Mouse (Mus musculus) stomach, postnatal 0 days (tissue): Measurements from ENCODE around the gene Clcn1. TPM values are rescaled to one million over a fixed set of nuclear protein-coding genes. Genes with fewer than 3 reads are reported as not detected.

Source experiments
- ATAC-seq: fragments of 200-750 bp; cut with Nextera tagmentation; 2 replicates; pipeline ENCODE4 v1.8.0; 2017; ENCODE audit not compliant: low FRiP score, low TSS enrichment
- DNase-seq: peaks from one replicate; pipeline ENCODE4 v3.0.0-alpha.2; 2016; ENCODE audit warnings: low spot score
- H3K27ac ChIP-seq: fragments of 300-500 bp; sonication (generic); replicated peaks from 2 replicates; pipeline ENCODE4 v1.5.1; 2014; ENCODE audit warnings: mild to moderate bottlenecking, control low read depth
- H3K27me3 ChIP-seq: fragments of 300-500 bp; sonication (generic); 2 replicates; pipeline ENCODE4 v1.6.1; 2014; ENCODE audit warnings: low read length; ENCODE audit not compliant: control insufficient read depth, insufficient read depth
- H3K36me3 ChIP-seq: fragments of 300-500 bp; sonication (generic); 2 replicates; pipeline ENCODE4 v1.6.1; 2014; ENCODE audit warnings: low read length, mixed read lengths; ENCODE audit not compliant: control insufficient read depth, insufficient read depth
- H3K4me1 ChIP-seq: fragments of 300-500 bp; sonication (generic); replicated peaks from 2 replicates; pipeline ENCODE4 v1.6.1; 2014; ENCODE audit warnings: antibody characterized with exemption; ENCODE audit not compliant: control insufficient read depth, insufficient read depth
- H3K4me2 ChIP-seq: fragments of 300-500 bp; sonication (generic); replicated peaks from 2 replicates; pipeline ENCODE4 v1.6.1; 2014; ENCODE audit warnings: low read depth, mild to moderate bottlenecking, control low read depth, moderate library complexity
- H3K4me3 ChIP-seq: fragments of 300-500 bp; sonication (generic); 2 replicates; pipeline ENCODE4 v1.5.1; 2014; ENCODE audit warnings: low read depth, low read length, control low read depth
- H3K9ac ChIP-seq: fragments of 300-500 bp; sonication (generic); 2 replicates; pipeline ENCODE4 v1.6.1; 2014; ENCODE audit warnings: mild to moderate bottlenecking, low read length, control low read depth, mixed read lengths
- H3K9me3 ChIP-seq: fragments of 300-500 bp; sonication (generic); 2 replicates; pipeline ENCODE4 v1.6.1; 2016; ENCODE audit warnings: low read length; ENCODE audit not compliant: control insufficient read depth
- CTCF ChIP-seq: IDR thresholded peaks from 2 replicates; pipeline ENCODE4 v1.5.1; 2016; ENCODE audit warnings: antibody characterized with exemption, low read depth, mild to moderate bottlenecking, moderate library complexity
- EP300 ChIP-seq: optimal IDR thresholded peaks from 2 replicates; pipeline ENCODE3; 2016; ENCODE audit warnings: antibody characterized with exemption
- WGBS: fragments of 180-500 bp; shearing (Covaris S2); extraction: QIAGEN DNeasy Blood & Tissue Kit; methylation state at CpG from one replicate; pipeline ENCODE4 v1.1.7; 2014; 5-methylcytosine and 5-hydroxymethylcytosine counted together
- polyA plus RNA-seq: library from polyadenylated mRNA; unstranded; fragments of >200 nt; fragmentation: Nextera tagmentation; extraction: Ambion mirVana; gene quantifications from 2 replicates; pipeline ENCODE4 v1.2.1, GENCODE M21; 2015

Gene Clcn1
- polyA plus RNA-seq, 1 experiment from 2014 or later: 0.06 TPM

DNA sequence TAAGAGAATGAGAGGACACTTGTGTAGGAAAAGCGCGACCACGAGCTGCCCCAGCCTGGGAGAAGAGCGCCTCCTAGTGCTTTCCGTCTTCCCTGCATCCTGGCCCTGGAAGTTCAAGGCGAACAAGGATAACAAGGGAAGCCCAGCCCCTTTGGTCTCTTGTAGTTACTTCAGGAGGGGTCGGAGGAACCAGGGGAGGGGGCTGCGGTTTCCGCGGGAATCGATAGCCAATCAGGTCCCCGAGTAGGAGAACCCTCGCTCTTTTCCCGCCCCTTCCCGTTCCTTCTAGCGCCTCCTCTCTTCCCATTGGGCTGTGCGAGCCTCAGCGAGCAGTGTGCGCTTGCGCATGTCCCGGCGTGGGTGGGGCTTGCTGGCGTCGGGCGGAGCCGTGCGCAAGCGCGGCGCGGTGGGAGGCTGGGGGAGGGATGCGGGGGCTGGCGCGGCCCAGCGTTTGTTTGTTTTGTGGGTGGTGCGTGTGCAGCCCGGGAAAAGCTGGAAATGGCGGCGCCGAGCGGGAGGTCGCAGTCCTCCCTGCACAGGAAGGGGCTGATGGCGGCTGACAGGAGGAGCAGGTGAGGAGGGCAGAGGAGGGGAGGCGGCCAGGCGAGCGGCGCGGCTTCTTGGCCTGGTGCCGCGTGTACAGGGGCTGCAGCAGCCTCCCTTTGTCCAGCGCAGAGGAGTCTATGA, 21.7 kb upstream of the Clcn1 start, which contains the start of gene Casp2:
TSS of gene Casp2 (plus strand) at position 360 of the 687 bp plus-strand sequence.
- peaks cover 12% of the 10 kb centered on the region for H3K36me3 ChIP-seq
- peak within 1 kb of the TSS; percentile 91 for H3K9ac ChIP-seq
- ATAC-seq (peak; percentile 98), DNase-seq (peak; percentile 99)
- peak within 1 kb of the TSS; percentile 88 for H3K4me2 ChIP-seq
- H3K4me1 ChIP-seq: no peaks in the 10 kb centered on the region
- no peaks in the 10 kb centered on the region for H3K27me3 ChIP-seq
- H3K4me3 ChIP-seq: peak within 1 kb of the TSS; percentile 86
- H3K27ac ChIP-seq: peak within 1 kb of the TSS; percentile 96
- no peak for TF ChIP-seq EP300
- peak; percentile 97 for TF ChIP-seq CTCF
- under 1% methylated on average over 49 of the region's 51 CpGs for WGBS
- H3K9me3 ChIP-seq: no peaks in the 10 kb centered on the region

DNA sequence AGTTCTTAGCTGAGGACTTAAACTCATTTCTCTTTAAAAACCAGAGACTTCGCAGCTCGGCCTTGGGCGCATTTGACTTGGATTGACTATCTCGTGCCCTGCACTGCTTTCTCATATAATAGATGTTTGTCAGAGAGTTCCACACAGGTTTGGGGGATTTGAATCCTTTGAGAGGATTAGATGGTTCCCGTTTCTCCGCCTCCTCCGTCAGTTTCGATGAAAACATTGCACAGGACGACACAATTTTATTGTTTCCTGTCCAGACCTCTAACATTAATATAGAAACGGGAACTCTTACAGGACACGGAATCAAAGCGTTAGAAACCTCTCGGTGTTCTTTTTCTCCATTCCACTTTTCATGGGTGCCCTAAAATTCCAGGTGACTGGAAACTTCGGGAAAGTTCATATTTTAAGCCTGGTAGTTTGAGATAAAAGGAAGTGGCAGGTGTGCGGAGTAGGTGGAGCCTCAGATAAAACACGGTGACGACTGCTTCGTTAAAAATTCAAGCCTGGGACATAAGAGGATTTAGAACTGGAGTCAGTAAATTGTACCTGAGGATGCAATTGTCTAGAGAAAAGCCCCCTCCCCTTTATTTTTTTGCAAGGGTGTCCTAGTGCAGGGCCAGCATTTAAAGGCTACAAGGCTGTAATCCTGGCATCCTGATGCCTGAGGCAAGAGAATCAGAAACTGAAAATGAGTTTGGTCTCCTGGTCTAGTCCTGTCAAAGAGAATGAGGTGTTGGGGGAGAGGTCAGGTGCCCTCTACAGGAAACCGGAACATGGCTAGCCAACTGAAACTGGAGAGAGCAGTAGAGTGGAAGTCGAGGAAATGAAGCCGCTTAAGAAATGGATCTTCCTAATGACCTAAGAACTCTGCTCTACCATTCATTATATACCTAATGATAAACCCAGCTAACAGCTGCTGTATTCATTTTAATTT, 20.8 kb upstream of the Clcn1 start:
- Histone ChIP-seq H3K4me3 (peak overlapping the region; percentile 86), H3K27ac (peak overlapping the region; percentile 96), H3K4me2 (peak overlapping the region; percentile 88), H3K27me3 (no peaks in the 10 kb centered on the region), H3K9me3 (no peaks in the 10 kb centered on the region), H3K4me1 (no peaks in the 10 kb centered on the region), H3K9ac (peak overlapping the region; percentile 91), H3K36me3 (peaks cover 12% of the 10 kb centered on the region)
- TF ChIP-seq CTCF (0 out of 2 replicates have a peak, but pooled peaks have one; percentile 15), EP300 (no peak)
- ATAC-seq (no peak), DNase-seq (peak; percentile 45)
- WGBS: under 1% methylated on average over 21 of the region's 21 CpGs

DNA sequence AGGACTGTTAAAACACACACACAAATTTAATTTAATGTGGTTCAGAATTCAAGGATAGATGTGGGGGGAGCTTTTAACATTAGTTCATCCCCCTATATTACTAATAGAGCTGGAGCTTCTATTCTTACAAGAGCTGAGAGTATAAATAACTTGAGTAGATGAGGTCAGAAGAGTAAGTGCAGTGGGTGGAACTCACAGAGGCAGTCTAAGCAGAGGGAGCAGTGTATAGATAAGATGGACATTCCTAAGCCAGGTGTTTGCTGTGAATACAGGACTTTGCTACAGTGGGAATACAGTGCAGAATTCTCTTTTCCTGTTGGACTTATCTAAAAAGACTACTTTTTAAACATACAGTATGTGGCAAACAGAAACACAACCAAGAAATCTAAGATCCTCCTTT, 15.7 kb upstream of the Clcn1 start:
- no peak overlapping the region for H3K4me3 ChIP-seq
- H3K9ac ChIP-seq: no peak overlapping the region
- no peaks in the 10 kb centered on the region for H3K27me3 ChIP-seq
- peaks cover 27% of the 10 kb centered on the region for H3K36me3 ChIP-seq
- H3K4me1 ChIP-seq: no peaks in the 10 kb centered on the region
- no peak for TF ChIP-seq EP300
- no peak overlapping the region for H3K4me2 ChIP-seq
- no peak overlapping the region for H3K27ac ChIP-seq
- ATAC-seq: peak; percentile 45; the same call in 1 of the 2 replicates
- no peak for DNase-seq
- H3K9me3 ChIP-seq: no peaks in the 10 kb centered on the region

DNA sequence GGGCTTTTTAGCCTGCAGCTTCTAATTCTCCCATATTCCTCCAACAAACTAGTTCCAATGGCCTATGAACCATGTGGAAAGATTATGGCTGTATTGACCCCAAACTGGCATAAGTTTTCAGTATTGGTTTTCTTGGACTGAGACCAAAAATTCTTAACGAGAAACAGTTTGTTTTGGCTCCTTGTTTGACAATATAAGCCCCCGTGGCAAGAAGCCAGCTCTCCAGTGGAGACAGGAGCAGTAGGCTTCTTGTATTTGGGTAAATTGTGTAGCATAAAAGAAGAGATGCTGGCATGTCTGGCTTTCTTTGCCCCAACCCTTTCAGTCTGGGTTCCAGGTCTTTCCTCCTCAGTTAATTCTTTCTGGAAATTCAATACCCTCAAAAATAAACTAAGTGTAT, 10.3 kb upstream of the Clcn1 start:
- H3K4me1 ChIP-seq: no peaks in the 10 kb centered on the region
- H3K4me2 ChIP-seq: no peak overlapping the region
- no peak overlapping the region for H3K27ac ChIP-seq
- TF ChIP-seq CTCF: no peak
- no peak for TF ChIP-seq EP300
- H3K9ac ChIP-seq: no peak overlapping the region
- no peaks in the 10 kb centered on the region for H3K27me3 ChIP-seq
- no peak for ATAC-seq
- no peak overlapping the region for H3K4me3 ChIP-seq
- DNase-seq: no peak
- WGBS: 42% methylated on average over 2 of the region's 2 CpGs
- H3K9me3 ChIP-seq: no peaks in the 10 kb centered on the region
- H3K36me3 ChIP-seq: peaks cover 40% of the 10 kb centered on the region

DNA sequence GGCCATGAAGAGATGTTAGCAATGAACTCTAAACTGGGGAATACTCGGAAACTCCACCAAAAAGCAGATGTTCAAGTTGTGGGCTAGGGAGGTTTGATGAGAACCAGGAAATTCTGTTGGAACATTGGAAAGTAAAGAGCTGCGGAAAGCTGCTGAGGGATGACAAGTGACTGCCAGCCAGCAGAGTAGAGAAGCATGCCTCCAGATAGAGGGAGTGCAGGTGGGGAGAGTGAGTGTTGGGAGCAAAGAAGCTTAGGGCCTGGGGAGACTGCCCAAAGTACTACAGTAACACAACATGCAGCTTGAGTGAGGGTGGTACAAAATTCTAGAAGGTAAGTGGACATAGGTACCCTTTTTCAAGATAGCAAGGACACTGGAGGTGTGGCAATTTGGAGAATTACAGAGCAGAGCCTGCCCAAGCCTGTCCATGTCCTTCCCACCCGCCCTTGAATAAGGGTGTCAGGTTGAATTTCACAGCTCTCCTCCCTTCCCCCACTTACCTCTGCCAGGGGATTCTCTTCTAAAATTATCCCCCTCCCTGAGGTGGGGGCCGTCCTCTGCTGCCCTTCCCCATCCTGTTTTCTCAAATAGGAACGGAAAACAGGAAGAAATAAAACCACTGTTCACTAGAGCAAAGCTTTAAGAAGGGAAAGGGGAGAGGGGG, 3.5 kb upstream of the Clcn1 start:
- Histone ChIP-seq H3K4me2 (no peak overlapping the region), H3K27ac (no peak overlapping the region), H3K9ac (no peak overlapping the region), H3K4me3 (no peak overlapping the region), H3K27me3 (no peaks in the 10 kb centered on the region), H3K4me1 (no peaks in the 10 kb centered on the region), H3K36me3 (peaks cover 22% of the 10 kb centered on the region), H3K9me3 (no peaks in the 10 kb centered on the region)
- 72% methylated on average over 5 of the region's 5 CpGs for WGBS
- 0 out of 2 replicates have a peak, but pooled peaks have one; percentile 38 for ATAC-seq
- no peak for DNase-seq
- TF ChIP-seq CTCF: no peak
